Mouse (Mus musculus): ENCODE measurements at regions not wholly inside any gene's neighbourhood (a gene's known extent, or its start where the extent isn't known, plus 50 kb on each side); places are given as distances from the start of the nearest gene placed in this dataset.
"Not testable (repeated sequence)": the region's sequence is repeated elsewhere in the genome, so short reads cannot be mapped to it uniquely, and the experiment has no call there.

- peak; percentile 38 for DNase-seq (ENCODE audit: low read depth, low spot score)
Observed at GRCm38 (mm10) chr14:96954462-96954861, 435.6 kb upstream of the Klhl1 start.

GRCm38 (mm10) chr14:96908737-96909136 lies 389.8 kb upstream of the Klhl1 start:
- peak; percentile 14 for DNase-seq (ENCODE audit: low read depth, low spot score)

GRCm38 (mm10) chr14:96879701-96880100 lies 360.8 kb upstream of the Klhl1 start:
- DNase-seq (ENCODE audit: low read depth, low spot score): no peak

- DNase-seq (ENCODE audit: low read depth, low spot score): no peak
Observed at GRCm38 (mm10) chr14:96871969-96872368, 353.1 kb upstream of the Klhl1 start.

GRCm38 (mm10) chr14:96838910-96839309 lies 320.0 kb upstream of the Klhl1 start:
- peak; percentile 4 for DNase-seq (ENCODE audit: low read depth, low spot score)

DNA sequence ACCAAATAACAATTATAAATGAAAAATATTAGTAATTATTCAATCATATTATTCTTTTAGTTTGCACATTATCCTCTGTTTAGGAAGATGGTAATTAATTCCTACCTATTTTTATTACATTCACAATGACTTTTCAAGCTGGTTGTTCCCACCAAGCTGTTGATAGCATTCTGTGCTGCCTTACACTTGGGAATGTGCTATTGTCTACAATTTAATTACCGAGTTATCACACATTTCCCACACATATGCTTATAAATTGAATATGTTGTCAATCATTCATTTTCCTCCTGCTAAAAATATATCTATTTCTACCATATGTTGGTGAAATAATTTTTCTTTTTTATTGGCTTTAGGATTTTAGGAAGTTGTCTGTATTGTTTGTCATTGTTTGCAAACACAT lies 306.2 kb upstream of the Klhl1 start:
- peak; percentile 17 for DNase-seq (ENCODE audit: low read depth, low spot score)

GRCm38 (mm10) chr14:96815665-96816064 lies 296.8 kb upstream of the Klhl1 start:
- peak; percentile 2 for DNase-seq (ENCODE audit: low read depth, low spot score)

DNA sequence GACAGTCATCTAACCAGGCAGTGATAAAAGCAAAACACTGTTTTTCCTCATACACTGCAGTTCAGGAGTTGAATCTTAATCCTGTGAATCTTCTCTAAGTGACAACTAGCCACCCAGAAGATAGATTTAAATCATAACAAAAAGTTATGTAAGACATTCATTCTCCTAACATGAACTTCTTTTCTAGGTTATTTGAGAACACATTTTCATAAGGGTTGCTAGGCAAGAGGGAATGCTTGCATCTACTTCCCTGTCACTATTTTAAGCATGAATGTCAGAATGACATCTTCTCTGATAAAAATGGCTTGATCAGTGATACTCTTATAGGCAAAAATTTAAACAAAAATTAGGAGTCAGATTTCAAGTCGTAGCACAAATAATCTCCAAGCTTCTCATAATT lies 286.4 kb upstream of the Klhl1 start:
- peak; percentile 20 for DNase-seq (ENCODE audit: low read depth, low spot score)

GRCm38 (mm10) chr14:96794806-96795205 lies 275.9 kb upstream of the Klhl1 start:
- no peak for DNase-seq (ENCODE audit: low read depth, low spot score)

DNA sequence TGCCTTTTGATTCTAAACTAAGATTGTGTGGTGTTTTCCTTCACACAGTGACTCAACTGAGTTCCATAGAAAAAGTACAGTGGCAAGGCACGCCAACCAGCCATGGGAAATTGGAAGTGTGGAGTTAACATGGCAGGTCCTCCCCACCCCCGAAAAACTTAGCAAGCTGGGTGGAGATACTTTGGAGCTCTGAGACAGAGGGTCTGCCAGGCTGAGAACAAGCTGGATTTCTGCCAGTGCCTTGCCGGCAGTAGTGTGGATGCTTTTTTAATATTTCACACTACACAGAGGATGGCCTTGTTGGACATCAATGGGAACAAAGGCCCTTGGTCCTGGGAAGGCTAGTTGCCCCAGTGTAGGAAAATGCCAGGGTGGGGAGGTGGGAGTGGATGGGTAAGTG lies 269.0 kb upstream of the Klhl1 start:
- DNase-seq (ENCODE audit: low read depth, low spot score): no peak

DNA sequence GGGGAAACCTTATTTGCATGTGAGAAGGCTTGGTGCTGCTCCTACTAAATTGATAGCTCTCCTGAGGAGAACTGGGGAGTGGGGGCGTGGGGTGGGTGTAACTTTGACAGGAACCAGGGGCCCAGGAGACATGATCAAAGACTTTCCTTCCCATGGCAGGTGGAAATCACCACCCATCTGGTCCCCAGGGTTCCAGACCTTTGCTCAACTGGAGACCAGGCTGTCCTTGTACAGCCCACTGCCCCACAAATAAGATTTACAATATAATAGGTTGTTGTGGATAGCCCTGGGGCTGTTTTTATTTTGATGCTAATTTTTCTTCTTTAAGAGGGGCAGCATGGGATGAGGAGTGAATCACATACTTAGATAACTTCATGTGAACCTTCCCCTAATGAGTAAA lies 268.4 kb upstream of the Klhl1 start:
- no peak for DNase-seq (ENCODE audit: low read depth, low spot score)

- DNase-seq (ENCODE audit: low read depth, low spot score): no peak
Observed at GRCm38 (mm10) chr14:96775801-96776200, 256.9 kb upstream of the Klhl1 start.

DNA sequence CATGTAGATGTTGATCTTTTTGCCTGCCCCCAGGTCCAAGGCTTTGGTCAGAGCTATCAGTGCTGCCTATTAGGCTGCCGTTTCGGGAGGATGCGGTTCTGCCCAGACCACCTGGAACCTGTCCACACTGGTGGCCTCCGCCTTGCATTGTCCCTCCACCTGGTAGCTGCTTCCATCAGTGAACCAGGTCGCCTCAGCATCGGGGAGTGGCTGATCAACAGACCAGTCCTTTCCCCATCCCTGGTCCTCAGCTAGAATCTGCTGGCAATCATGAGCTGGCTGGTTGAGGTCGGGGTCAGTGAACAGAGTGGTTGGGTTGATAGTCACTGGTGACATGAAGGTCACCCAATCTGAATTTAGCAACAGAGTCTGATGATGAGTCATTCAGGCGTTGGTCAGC lies 241.7 kb upstream of the Klhl1 start:
- DNase-seq (ENCODE audit: low read depth, low spot score): no peak

- no peak for DNase-seq (ENCODE audit: low read depth, low spot score)
Observed at GRCm38 (mm10) chr14:96733211-96733610, 214.3 kb upstream of the Klhl1 start.

DNA sequence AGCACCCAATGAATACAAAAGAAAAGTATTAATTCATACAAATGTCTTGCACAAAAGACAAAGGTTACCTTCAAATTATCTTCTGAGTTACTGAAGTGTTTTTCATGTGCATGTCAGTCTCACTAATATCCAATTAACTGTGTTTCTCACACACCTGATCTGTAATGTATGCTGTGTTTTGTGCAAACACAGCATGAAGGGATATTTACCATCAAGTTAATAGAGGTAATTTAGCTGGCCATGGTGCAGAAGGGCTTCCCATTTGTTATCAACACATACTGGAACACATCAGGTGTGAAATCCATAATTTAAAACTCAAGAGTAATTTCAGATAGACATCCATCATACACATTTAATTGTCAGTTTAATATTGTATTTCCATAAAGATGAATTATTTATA lies 178.2 kb upstream of the Klhl1 start:
- no peak for DNase-seq (ENCODE audit: low read depth, low spot score)

DNA sequence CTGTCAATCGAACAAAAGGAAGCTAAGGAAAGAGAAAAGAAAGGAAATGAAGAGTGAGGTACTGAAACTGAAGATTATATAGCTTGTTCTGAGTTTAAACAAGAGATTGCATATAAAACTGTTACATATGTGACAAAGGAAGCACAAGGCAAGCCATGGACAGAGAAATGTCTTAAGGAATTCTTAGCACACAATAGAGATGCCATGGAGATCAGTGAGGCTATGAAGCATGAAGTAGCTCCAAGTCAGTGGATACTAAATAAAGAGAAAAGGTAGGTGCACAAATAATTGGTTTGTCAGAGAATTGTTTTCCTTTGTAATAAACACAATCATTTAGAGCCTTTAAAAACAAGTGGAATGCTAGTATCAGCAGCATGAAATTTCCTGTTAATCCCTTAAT lies 172.0 kb upstream of the Klhl1 start:
- DNase-seq (ENCODE audit: low read depth, low spot score): no peak

- DNase-seq (ENCODE audit: low read depth, low spot score): no peak
Observed at GRCm38 (mm10) chr14:96683943-96684342, 165.0 kb upstream of the Klhl1 start.

DNA sequence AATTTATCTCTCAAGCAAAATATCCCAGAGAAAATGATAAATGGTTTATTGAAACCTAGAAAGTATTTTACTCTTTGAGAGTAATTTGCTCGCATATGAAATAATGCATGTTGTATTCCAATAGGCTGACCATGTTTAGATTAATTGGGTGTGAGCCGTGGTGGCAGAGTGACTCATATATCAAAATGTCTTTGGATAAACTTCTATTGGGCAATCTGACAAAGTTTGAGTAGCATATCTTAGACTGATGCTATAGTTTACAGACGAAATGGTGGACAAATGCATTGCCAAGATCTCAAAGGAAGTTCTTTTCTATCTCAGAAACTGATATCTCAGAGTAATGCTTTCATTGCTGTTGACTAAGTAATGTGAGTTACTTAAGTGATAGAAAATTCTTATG lies 162.8 kb upstream of the Klhl1 start:
- DNase-seq (ENCODE audit: low read depth, low spot score): no peak

GRCm38 (mm10) chr14:96676213-96676612 lies 157.3 kb upstream of the Klhl1 start:
- no peak for DNase-seq (ENCODE audit: low read depth, low spot score)

- DNase-seq (ENCODE audit: low read depth, low spot score): no peak
Observed at GRCm38 (mm10) chr14:96668635-96669034, 149.7 kb upstream of the Klhl1 start.

DNA sequence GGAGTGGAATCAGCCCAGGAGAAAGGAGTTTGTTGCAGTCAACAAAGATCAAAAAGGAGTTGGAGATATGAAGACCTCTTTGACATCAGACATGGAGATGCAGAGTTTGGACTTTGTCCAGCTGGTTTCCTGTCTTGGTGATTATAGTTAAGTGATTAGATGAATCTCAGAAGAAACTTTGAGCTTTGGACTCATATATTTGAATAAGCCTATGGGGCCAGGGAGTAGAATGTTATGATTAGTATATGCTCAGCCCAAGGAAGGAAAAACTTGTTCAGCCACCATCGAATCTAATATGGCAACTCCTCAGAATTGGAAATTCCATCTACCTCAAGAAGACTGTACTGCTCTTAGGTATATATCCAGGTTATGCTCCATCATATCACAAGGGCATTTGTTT lies 137.6 kb upstream of the Klhl1 start:
- no peak for DNase-seq (ENCODE audit: low read depth, low spot score)

- no peak for DNase-seq (ENCODE audit: low read depth, low spot score)
Observed at GRCm38 (mm10) chr14:96630291-96630690, 111.4 kb upstream of the Klhl1 start.

- DNase-seq (ENCODE audit: low read depth, low spot score): no peak
Observed at GRCm38 (mm10) chr14:96606736-96607135, 87.8 kb upstream of the Klhl1 start.

- not testable (repeated sequence) for DNase-seq (ENCODE audit: low read depth, low spot score)
Observed at GRCm38 (mm10) chr14:96601092-96601491, 82.2 kb upstream of the Klhl1 start.

GRCm38 (mm10) chr14:96592051-96592450 lies 73.1 kb upstream of the Klhl1 start:
- peak; percentile 19 for DNase-seq (ENCODE audit: low read depth, low spot score)
